Mouse (Mus musculus): ENCODE data around the gene Syne1. TPM values are rescaled to one million over a fixed set of nuclear protein-coding genes. Genes with fewer than 3 reads are reported as not detected.

The Syne1 gene
- total and polyA plus RNA-seq, 3 experiments, result 5.3 to 6.8 TPM; not detected in 1

GRCm38 (mm10) chr10:5075724-5076123 is 475.6 kb downstream of the Syne1 start:
- Histone ChIP-seq H3K36me3 (ENCODE audit: control insufficient read depth in 1 of 2, insufficient read depth in 2 of 2, low read length in 2 of 2) (peaks cover 0 to 2% of the 10 kb centered on the region in 2 experiments; a peak in 3 of 4 replicates), H3K4me1 (ENCODE audit: control insufficient read depth in 1 of 2, insufficient read depth in 2 of 2, low read length in 2 of 2) (peaks cover 0 to 3% of the 10 kb centered on the region in 2 experiments; a peak in 1 of 4 replicates), H3K9ac (ENCODE audit: control insufficient read depth, low read depth, low read length, poor library complexity, severe bottlenecking) (no peak overlapping the region), H3K79me2 (ENCODE audit: control insufficient read depth, insufficient read depth, low read length, poor library complexity) (no peaks in the 10 kb centered on the region), H3K27ac (ENCODE audit: control insufficient read depth, low read depth, low read length) (no peak overlapping the region), H3K27me3 (ENCODE audit: control insufficient read depth in 1 of 2, insufficient read depth in 2 of 2, low read length in 2 of 2) (no peaks in the 10 kb centered on the region), H3K9me3 (replicated peaks; ENCODE audit: insufficient read depth, low read length) (no peaks in the 10 kb centered on the region), H3K4me3 (ENCODE audit: control insufficient read depth in 1 of 2, insufficient read depth in 1 of 2, low read depth in 2 of 2, low read length in 2 of 2) (no peak overlapping the region)
- DNase-seq (ENCODE audit: low read depth, low spot score), result no peak
- TF ChIP-seq NRF1 (IDR thresholded peaks at IDR 0.05; ENCODE audit: insufficient read depth, low read depth, low read length, poor library complexity, severe bottlenecking) (no peak), CHD2 (IDR thresholded peaks at IDR 0.05; ENCODE audit: low read length) (no peak), RCOR1 (IDR thresholded peaks at IDR 0.05; ENCODE audit: low read depth, low read length) (no peak), USF2 (IDR thresholded peaks at IDR 0.05; ENCODE audit: borderline replicate concordance in 1 of 2, insufficient read depth in 1 of 2, low read depth in 1 of 2, low read length in 2 of 2) (no peak), ELF1 (IDR thresholded peaks at IDR 0.05; ENCODE audit: low read depth, low read length) (no peak), ZKSCAN1 (IDR thresholded peaks at IDR 0.05; ENCODE audit: low read depth, low read length) (no peak)

- no peak for TF ChIP-seq POLR2AphosphoS5 (IDR thresholded peaks at IDR 0.05; ENCODE audit: borderline replicate concordance, low read depth, low read length)
- TF ChIP-seq GABPA (IDR thresholded peaks at IDR 0.05; ENCODE audit: low read depth, low read length), result no peak
- TF ChIP-seq NELFE (IDR thresholded peaks at IDR 0.05; ENCODE audit: low read depth, low read length), result no peak
- TF ChIP-seq CTCF (IDR thresholded peaks at IDR 0.05 in 2 of 3, conservative IDR thresholded peaks at IDR 0.05 in 1 of 3; ENCODE audit: control insufficient read depth in 1 of 3, insufficient read depth in 1 of 3, low read depth in 2 of 3, low read length in 3 of 3, poor library complexity in 1 of 3, severe bottlenecking in 1 of 3), result no peak
- TF ChIP-seq ZMIZ1 (IDR thresholded peaks at IDR 0.05; ENCODE audit: low read depth, low read length), result no peak
- no peak for TF ChIP-seq MXI1 (IDR thresholded peaks at IDR 0.05; ENCODE audit: low read depth, low read length)
- TF ChIP-seq GATA1 (IDR thresholded peaks at IDR 0.05; ENCODE audit: low read depth, low read length), result no peak
- TF ChIP-seq USF1 (IDR thresholded peaks at IDR 0.05; ENCODE audit: low read depth, low read length), result no peak
- no peak for TF ChIP-seq TAL1 (IDR thresholded peaks at IDR 0.05; ENCODE audit: low read length)
- TF ChIP-seq CHD1 (IDR thresholded peaks at IDR 0.05; ENCODE audit: low read depth, low read length), result no peak
- no peak for TF ChIP-seq MYC (IDR thresholded peaks at IDR 0.05; ENCODE audit: low read depth, low read length)
- no peak for TF ChIP-seq ELF1 (IDR thresholded peaks at IDR 0.05; ENCODE audit: low read depth, low read length)
- TF ChIP-seq ZNF384 (IDR thresholded peaks at IDR 0.05; ENCODE audit: low read depth, low read length), result no peak
- no peak for TF ChIP-seq MAZ (IDR thresholded peaks at IDR 0.05; ENCODE audit: low read depth, low read length)
- TF ChIP-seq POLR2A (IDR thresholded peaks at IDR 0.05; ENCODE audit: control insufficient read depth in 1 of 2, insufficient read depth in 1 of 2, low read depth in 1 of 2, low read length in 2 of 2, poor library complexity in 1 of 2), result no peak
- Histone ChIP-seq H3K9ac (ENCODE audit: control insufficient read depth, low read depth, low read length, poor library complexity, severe bottlenecking) (no peak overlapping the region), H3K4me1 (ENCODE audit: control insufficient read depth in 1 of 2, insufficient read depth in 2 of 2, low read length in 2 of 2) (no peaks in the 10 kb centered on the region), H3K27me3 (ENCODE audit: control insufficient read depth in 1 of 2, insufficient read depth in 2 of 2, low read length in 2 of 2) (no peaks in the 10 kb centered on the region), H3K27ac (ENCODE audit: control insufficient read depth, low read depth, low read length) (no peak overlapping the region), H3K36me3 (ENCODE audit: control insufficient read depth in 1 of 2, insufficient read depth in 2 of 2, low read length in 2 of 2) (no peaks in the 10 kb centered on the region), H3K9me3 (replicated peaks; ENCODE audit: insufficient read depth, low read length) (no peaks in the 10 kb centered on the region), H3K79me2 (ENCODE audit: control insufficient read depth, insufficient read depth, low read length, poor library complexity) (no peaks in the 10 kb centered on the region), H3K4me3 (ENCODE audit: control insufficient read depth in 1 of 2, insufficient read depth in 1 of 2, low read depth in 2 of 2, low read length in 2 of 2) (no peak overlapping the region)
- DNase-seq (ENCODE audit: low read depth, low spot score), result no peak
Observed at GRCm38 (mm10) chr10:5072054-5072453, 479.2 kb downstream of the Syne1 start.

Measured in MEL (cell line).